Mouse (Mus musculus) urinary bladder, postnatal 10 days (tissue): ENCODE results near the gene Fam210b.
"Not testable (repeated sequence)": the region's sequence is repeated elsewhere in the genome, so short reads cannot be mapped to it uniquely, and the experiment has no call there.

ENCODE experiments used
- DNase-seq: peaks from one replicate; pipeline ENCODE4 v3.0.0; 2022; ENCODE audit warnings: low spot score

Fam210b gene

DNA sequence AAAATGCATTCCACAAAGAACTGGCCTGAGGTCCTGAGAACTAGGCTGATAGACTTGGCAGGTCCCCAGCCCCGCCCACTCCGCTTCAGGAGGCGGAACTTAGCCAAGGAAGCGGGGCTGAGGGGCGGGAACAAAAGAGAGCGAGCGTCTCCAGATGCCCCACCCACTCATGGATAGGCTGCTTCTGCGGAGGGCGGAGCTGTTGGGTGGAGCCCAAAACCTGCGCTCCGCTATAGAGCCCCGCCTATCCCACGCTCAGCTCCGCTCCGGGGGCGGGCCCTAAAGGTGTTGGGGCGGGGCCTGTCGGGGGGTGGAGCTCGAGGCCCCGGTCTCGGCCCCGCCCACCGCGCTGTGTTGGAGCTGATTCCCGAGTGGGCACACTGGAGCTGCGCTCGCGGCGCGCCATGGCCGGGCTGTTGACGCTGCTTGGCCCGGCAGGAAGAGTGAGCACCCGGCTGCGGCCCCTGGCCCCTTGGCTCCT lies at the start of gene Fam210b:
TSS of gene Fam210b (plus strand) at position 308 of the 481 bp plus-strand sequence.
- peak; percentile 76 for DNase-seq

GRCm38 (mm10) chr2:172298083-172298482 lies 47.3 kb upstream of the Fam210b start:
- no peak for DNase-seq

GRCm38 (mm10) chr2:172298542-172298941 lies 46.8 kb upstream of the Fam210b start:
- DNase-seq = no peak

DNA sequence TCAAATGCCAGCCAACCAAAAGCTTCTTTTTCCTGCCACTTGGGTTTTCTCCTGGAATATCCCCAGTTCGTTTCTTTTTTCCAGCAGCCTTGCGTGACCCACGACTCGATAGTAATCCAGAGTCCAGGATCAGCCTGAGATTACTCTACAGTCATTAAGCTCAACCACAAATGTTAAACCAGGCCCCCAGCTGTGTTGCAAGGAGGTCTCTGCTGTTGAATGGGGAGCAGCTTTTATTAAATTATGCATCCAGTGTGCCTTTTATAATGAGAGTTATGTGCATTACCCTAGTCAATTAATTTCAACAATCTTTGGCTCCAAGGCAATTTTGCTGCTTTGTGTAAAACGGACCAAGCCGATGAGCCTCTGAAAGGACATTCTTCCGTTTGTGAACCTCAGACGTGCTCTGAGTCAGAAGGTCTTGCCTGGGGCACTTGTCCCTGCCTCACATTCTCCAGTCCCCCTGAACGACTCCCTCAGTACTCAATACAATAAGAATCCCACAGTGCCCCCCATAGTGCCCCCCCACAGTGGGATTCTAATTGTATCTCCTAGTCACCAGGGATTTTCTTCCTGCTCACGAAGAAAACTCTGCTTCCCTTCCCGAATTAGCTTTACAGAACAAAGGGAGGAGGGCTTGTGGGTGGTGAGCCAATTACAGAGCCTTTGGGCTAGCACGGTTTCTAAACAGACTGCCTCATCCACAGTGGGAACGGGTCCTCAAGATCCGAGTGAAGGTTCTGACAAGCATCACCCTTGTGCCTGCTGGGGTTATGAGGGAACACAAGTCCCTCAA lies 46.0 kb upstream of the Fam210b start:
- DNase-seq = no peak

- DNase-seq = no peak
These were observed 43.0 kb upstream of the Fam210b start for GRCm38 (mm10) chr2:172302396-172302795.

- DNase-seq = no peak
These were observed 41.2 kb upstream of the Fam210b start for GRCm38 (mm10) chr2:172304118-172304708.

DNA sequence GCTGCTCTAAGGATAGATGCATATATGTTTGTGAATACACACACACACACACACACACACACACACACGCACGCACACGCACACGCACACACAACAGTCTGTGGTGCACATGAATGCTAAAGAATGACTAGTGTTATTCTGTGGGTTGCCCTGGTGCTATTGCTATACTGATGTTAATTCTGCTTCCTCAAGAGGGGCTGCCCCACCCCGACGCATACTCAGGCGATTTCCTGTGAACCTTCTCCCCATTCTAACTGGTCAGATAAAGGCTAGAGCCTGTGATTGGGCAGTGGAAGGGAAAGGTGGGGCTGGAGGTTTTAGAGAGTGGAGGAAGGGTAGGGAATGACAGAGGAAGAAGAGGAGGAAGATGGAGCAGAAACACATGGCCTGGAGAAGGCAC lies 39.8 kb upstream of the Fam210b start:
- DNase-seq = not testable (repeated sequence)

- DNase-seq = no peak
These were observed 38.8 kb upstream of the Fam210b start for GRCm38 (mm10) chr2:172306544-172306943.

DNA sequence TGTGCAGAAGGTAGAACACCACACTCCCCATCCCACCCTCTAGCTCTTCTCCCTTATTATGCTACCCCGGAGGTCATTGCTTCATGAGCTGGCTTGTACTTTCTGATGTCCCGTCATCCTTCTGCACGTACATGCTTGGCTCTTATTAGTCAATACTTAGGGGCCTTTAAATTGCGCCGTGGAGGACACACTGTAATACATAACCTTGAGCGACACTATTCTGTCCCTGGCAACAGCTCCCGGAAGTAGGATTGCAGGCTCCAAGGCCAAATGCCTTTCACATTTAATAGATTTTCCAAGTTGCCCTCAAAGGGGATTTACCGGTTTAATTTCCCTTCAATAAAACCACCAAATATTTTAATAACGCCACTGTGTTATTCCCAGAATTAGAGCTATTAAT lies 33.6 kb upstream of the Fam210b start:
- no peak for DNase-seq

GRCm38 (mm10) chr2:172320878-172321277 lies 24.5 kb upstream of the Fam210b start:
- peak; percentile 19 for DNase-seq

DNA sequence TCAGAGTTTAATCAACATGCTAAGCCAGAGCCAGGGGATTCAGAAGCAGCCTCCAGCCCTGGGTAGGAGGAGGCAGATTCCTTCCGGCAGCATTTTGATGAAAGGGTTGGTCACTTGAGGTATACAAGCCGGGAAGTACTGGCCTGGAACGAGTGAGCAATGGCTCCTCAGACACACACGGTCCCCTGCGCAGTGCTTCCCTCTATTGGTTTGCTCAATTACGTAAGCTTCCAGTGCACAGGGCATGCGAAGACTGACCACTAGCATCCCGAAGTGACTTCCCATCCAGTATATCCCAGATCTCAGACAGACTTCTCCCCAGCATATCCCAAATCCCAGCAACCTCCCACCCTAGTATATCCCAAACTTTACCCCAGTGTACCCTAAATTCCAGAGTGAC lies 17.1 kb upstream of the Fam210b start:
- DNase-seq = no peak

DNA sequence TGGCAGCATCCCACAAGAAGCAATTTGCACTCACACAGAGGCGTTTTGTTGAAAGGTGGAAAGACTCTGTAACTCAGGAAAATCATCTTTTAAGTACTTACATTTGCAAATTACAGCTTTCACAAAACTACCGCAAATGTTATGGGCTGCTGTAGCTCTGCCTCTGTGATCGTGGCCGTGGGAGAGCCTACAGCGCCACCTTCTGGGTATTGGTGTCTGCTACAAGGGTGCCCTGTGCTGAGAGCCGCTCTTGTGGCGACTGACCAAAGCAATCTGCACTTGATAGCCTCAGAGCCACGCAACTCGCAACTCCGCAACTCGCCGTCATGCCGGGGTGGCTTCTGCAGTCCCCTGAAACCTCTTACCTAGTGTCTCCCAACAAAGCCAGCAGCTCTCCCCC lies 16.2 kb upstream of the Fam210b start:
- DNase-seq = no peak

- DNase-seq = no peak
These were observed 7.0 kb upstream of the Fam210b start for GRCm38 (mm10) chr2:172338206-172338942.

DNA sequence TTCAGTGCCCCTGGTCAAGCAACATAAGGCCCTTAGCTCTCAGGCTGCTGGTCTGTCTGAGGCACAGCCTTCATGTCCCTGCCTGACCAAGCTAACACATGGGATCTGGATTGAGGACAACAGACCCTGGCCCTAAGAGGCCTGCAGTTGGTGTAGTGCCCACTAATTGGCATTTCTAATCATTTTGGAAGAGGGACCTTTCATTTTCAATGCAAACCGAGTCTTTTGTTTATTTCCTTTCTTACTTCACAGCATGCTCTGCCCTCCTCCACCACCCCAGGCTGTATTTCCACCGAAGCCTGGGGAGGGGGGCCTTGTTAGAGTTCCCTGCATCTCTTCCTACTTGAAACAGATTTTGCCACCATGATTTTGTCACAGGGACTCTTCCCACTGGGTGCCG lies 4.4 kb upstream of the Fam210b start:
- DNase-seq = no peak

- no peak for DNase-seq
These were observed 3.8 kb upstream of the Fam210b start for GRCm38 (mm10) chr2:172341606-172342005.

- no peak for DNase-seq
These were observed 1.6 kb upstream of the Fam210b start for GRCm38 (mm10) chr2:172343751-172344150.

GRCm38 (mm10) chr2:172344669-172345068 lies 696 bp upstream of the Fam210b start:
- DNase-seq = no peak

DNA sequence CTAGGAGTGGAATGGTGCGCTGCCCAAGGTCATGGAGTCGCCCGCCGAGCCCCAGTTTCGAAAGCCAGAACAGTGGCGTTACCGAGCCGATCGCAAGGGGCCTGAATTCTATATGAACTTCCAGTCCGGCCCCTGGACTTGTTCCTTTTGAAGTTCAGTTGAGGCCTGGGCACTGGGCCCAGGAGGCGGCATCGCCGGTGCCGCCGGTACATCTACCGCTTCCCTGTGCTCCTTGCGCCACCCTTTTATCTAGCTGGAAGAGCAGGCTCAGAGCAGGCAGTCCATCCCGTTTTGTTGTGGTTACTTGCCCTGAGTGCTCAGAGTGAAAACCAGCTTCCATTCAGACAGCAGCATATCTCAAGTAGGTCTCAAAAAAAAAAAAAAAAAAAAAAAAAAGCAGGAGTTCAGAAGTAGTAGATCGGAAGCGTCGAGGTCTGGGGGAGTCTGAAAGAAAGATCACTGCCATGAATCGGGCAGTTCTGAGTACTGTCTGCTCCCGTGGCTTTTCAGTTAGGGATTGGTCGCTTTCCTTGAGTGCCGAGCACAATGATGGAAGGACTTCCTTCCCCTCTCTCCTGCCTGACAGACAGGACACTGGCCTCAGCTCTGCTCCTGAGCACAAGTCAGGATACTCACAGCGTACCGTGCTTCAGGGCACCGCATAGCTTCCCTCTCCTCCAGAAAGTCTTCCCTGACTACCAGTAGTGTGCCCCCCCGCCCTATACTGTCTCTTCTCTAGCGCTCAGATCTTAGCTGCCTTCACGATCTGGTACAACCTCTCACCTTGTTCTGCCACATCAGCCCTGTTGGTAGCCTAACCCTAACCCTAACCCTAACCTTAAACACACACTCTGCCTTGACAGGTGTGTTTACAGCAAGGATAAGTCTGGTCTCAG lies 917 bp downstream of the Fam210b start:
- DNase-seq = no peak

- DNase-seq = no peak
These were observed 1.7 kb downstream of the Fam210b start for GRCm38 (mm10) chr2:172346933-172347611.

DNA sequence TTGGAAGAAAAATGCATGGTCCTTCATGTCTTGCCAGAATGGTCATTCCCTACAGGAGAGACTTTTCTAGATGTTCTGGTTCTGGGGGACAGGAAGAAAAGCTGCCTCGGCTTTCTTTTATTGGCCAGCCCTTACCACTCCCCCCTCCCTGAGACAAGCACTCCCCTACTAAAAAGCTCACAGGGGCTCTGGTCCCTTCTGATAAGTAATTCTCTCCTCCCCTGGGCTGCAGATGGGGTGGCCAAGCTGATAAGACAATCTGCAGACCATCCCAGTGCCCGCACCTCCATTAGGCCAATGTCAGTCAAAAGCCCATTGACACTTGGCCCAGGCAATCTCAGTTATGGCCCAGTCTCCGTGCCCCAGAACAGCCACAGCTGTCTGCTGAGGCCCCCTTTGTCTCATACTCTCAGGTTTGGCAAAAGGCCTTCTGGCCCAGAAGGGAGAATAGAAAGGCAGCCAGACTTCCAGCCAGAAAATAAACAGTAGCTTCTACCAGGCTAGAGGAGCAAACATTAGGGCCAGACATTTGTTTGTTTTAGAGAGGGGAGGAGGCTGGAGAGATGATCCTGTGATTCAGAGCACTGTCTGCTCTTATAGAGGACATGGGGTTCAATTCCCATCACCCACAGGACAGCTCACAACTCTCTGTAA lies 3.1 kb downstream of the Fam210b start:
- DNase-seq = no peak

DNA sequence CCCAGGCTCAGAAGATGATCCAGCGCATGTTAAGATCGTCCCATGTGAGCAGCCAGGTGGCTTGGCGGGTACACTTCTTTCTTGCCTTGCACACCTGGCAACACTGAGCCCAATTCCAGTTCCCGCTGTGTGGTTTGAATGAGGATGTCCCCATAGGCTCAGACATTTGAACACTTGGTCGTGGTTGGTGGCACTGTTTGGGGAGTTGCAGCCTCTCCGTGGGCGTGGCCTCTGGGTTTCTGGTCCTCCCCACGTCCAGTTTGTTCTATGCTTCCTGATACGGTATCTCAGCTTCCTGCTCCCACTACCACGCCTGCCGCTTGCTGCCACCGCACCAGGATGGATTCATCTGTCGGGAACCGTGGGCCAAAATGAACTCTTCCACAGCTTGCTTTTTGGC lies 4.4 kb downstream of the Fam210b start:
- DNase-seq = no peak
